Mouse (Mus musculus) left cerebral cortex, adult 9 months (tissue): Measurements from ENCODE around the gene Rgs6.

Source experiments
- DNase-seq, 2 experiments: peaks; one replicate each; pipeline ENCODE4 v3.0.0; 2022; ENCODE audit warnings: low spot score in 2 of 2

Gene Rgs6

GRCm38 (mm10) chr12:83077486-83077885 is 489.4 kb downstream of the Rgs6 start:
- DNase-seq = no peak

- DNase-seq = no peak
Measured at GRCm38 (mm10) chr12:83083427-83083826, 495.3 kb downstream of the Rgs6 start.

GRCm38 (mm10) chr12:83084614-83085013 is 496.5 kb downstream of the Rgs6 start:
- no peak for DNase-seq

- DNase-seq = no peak
Measured at GRCm38 (mm10) chr12:83087010-83087409, 498.9 kb downstream of the Rgs6 start.

- no peak for DNase-seq
Measured at GRCm38 (mm10) chr12:83087555-83087954, 499.5 kb downstream of the Rgs6 start.

GRCm38 (mm10) chr12:83092001-83092400 is 503.9 kb downstream of the Rgs6 start:
- no peak for DNase-seq

GRCm38 (mm10) chr12:83097787-83098186 is 509.7 kb downstream of the Rgs6 start:
- DNase-seq = no peak

GRCm38 (mm10) chr12:83098646-83099371 is 510.7 kb downstream of the Rgs6 start:
- no peak for DNase-seq

- no peak for DNase-seq
Measured at GRCm38 (mm10) chr12:83099920-83100319, 511.8 kb downstream of the Rgs6 start.

- DNase-seq = no peak
Measured at GRCm38 (mm10) chr12:83100413-83100812, 512.3 kb downstream of the Rgs6 start.

- no peak for DNase-seq
Measured at GRCm38 (mm10) chr12:83100848-83101247, 512.8 kb downstream of the Rgs6 start.

- DNase-seq = no peak
Measured at GRCm38 (mm10) chr12:83105514-83106119, 517.5 kb downstream of the Rgs6 start.

- no peak for DNase-seq
Measured at GRCm38 (mm10) chr12:83106120-83106517, 518.0 kb downstream of the Rgs6 start.

GRCm38 (mm10) chr12:83109486-83109885 is 521.4 kb downstream of the Rgs6 start:
- no peak for DNase-seq

GRCm38 (mm10) chr12:83109891-83110630 is 522.0 kb downstream of the Rgs6 start:
- no peak for DNase-seq

GRCm38 (mm10) chr12:83110711-83111110 is 522.6 kb downstream of the Rgs6 start:
- DNase-seq = no peak

GRCm38 (mm10) chr12:83112283-83112682 is 524.2 kb downstream of the Rgs6 start:
- DNase-seq = no peak

- DNase-seq = no peak
Measured at GRCm38 (mm10) chr12:83112901-83113628, 525.0 kb downstream of the Rgs6 start.

- no peak for DNase-seq
Measured at GRCm38 (mm10) chr12:83113971-83114370, 525.9 kb downstream of the Rgs6 start.

GRCm38 (mm10) chr12:83114396-83115053 is 526.4 kb downstream of the Rgs6 start:
- peak in 1 of 2 experiments; percentile 80 for DNase-seq

- no peak for DNase-seq
Measured at GRCm38 (mm10) chr12:83124111-83124510, 536.0 kb downstream of the Rgs6 start.
